Mouse (Mus musculus) heart, adult 2 months (tissue): ENCODE measurements at regions not wholly inside any gene's neighbourhood (a gene's known extent, or its start where the extent isn't known, plus 50 kb on each side); places are given as distances from the start of the nearest gene placed in this dataset.

Experiments
- DNase-seq, 2 experiments: peaks; one replicate each; pipeline ENCODE4 v3.0.0; 2021
- H3K27ac ChIP-seq: fragments of 200-600 bp; 2 replicates; pipeline ENCODE4 v1.8.1; 2022
- H3K27me3 ChIP-seq: fragments of 200-500 bp; 2 replicates; pipeline ENCODE4 v1.6.1; 2012; ENCODE audit warnings: mild to moderate bottlenecking, low read length, inconsistent platforms, mixed read lengths; ENCODE audit not compliant: control insufficient read depth, insufficient read depth
- H3K36me3 ChIP-seq: fragments of 200-500 bp; 2 replicates; pipeline ENCODE4 v1.6.1; 2012; ENCODE audit warnings: low read length, inconsistent platforms; ENCODE audit not compliant: control insufficient read depth, insufficient read depth
- H3K4me1 ChIP-seq: fragments of 200-500 bp; 2 replicates; pipeline ENCODE4 v1.6.1; 2011; ENCODE audit warnings: low read length; ENCODE audit not compliant: control insufficient read depth, insufficient read depth
- H3K4me3 ChIP-seq: fragments of 200-600 bp; 2 replicates; pipeline ENCODE4 v1.8.1; 2022
- H3K79me2 ChIP-seq: fragments of 200-500 bp; replicated peaks from 2 replicates; pipeline ENCODE4 v1.6.1; 2012; ENCODE audit warnings: mild to moderate bottlenecking, inconsistent platforms, low read length, moderate library complexity, mixed read lengths; ENCODE audit not compliant: control insufficient read depth, insufficient read depth
- H3K9ac ChIP-seq: fragments of 200-500 bp; 2 replicates; pipeline ENCODE4 v1.6.1; 2012; ENCODE audit warnings: low read depth, mild to moderate bottlenecking, control low read depth, inconsistent platforms, low read length, mixed read lengths
- CTCF ChIP-seq: fragments of 200-600 bp; IDR thresholded peaks from 2 replicates; pipeline ENCODE4 v1.8.1; 2022; ENCODE audit warnings: antibody characterized with exemption, mild to moderate bottlenecking, moderate library complexity
- EP300 ChIP-seq: fragments of 200-500 bp; IDR thresholded peaks from 2 replicates; pipeline ENCODE4 v1.6.1; 2011; ENCODE audit warnings: low read depth, low read length, control low read depth; ENCODE audit not compliant: insufficient read depth
- POLR2A ChIP-seq: fragments of 200-500 bp; IDR thresholded peaks from 2 replicates; pipeline ENCODE4 v1.6.1; 2011; ENCODE audit warnings: mild to moderate bottlenecking, low read depth, low read length, control low read depth; ENCODE audit not compliant: insufficient read depth
- WGBS: fragments of 180-500 bp; shearing (Covaris S2); methylation state at CpG from one replicate; pipeline ENCODE4 v1.1.7; 2018; 5-methylcytosine and 5-hydroxymethylcytosine counted together
- intact Hi-C: fragments of 180-260 bp; cut with DNase I; formaldehyde crosslinking; loops from one replicate; pipeline ENCODE4 v1.15.1; 2025

- Histone ChIP-seq H3K79me2 (no peaks in the 10 kb centered on the region), H3K4me1 (peaks cover 6% of the 10 kb centered on the region), H3K27ac (peak overlapping the region; percentile 69), H3K4me3 (no peak overlapping the region), H3K27me3 (no peaks in the 10 kb centered on the region), H3K36me3 (0 out of 2 replicates have a peak, but pooled peaks cover 2% of the 10 kb centered on the region), H3K9ac (no peak overlapping the region)
- WGBS = 8% methylated on average over 10 of the region's 10 CpGs
- intact Hi-C loops = loop anchor here (2.0 to 5.0 kb wide), 3 partner anchors 544 to 637 kb away; no protein-coding TSS in a partner anchor
- peak; percentile 80 to 85 for DNase-seq
- TF ChIP-seq POLR2A (0 out of 2 replicates have a peak, but pooled peaks have one; percentile 21), CTCF (no peak), EP300 (peak; percentile 70; the same call in 1 of the 2 replicates)
Measured at GRCm38 (mm10) chr3:148343633-148344361, 646.6 kb downstream of the Adgrl2 start.

- TF ChIP-seq POLR2A = no peak
- TF ChIP-seq EP300 = no peak
- no peak for TF ChIP-seq CTCF
- peaks cover 6% of the 10 kb centered on the region for H3K4me1 ChIP-seq
- H3K27ac ChIP-seq = peak overlapping the region; percentile 69
- DNase-seq = peak; percentile 34 to 43
- intact Hi-C loops = loop anchor here (2.0 to 5.0 kb wide), 3 partner anchors 544 to 638 kb away; no protein-coding TSS in a partner anchor
- no peaks in the 10 kb centered on the region for H3K79me2 ChIP-seq
- no peak overlapping the region for H3K9ac ChIP-seq
- WGBS = 25% methylated on average over 3 of the region's 3 CpGs
- 0 out of 2 replicates have a peak, but pooled peaks cover 2% of the 10 kb centered on the region for H3K36me3 ChIP-seq
- no peaks in the 10 kb centered on the region for H3K27me3 ChIP-seq
- no peak overlapping the region for H3K4me3 ChIP-seq
Measured at GRCm38 (mm10) chr3:148343256-148343632, 647.1 kb downstream of the Adgrl2 start.

GRCm38 (mm10) chr3:148339258-148339657, 651.1 kb downstream of the Adgrl2 start:
- Histone ChIP-seq H3K9ac (no peak overlapping the region), H3K4me1 (peaks cover 6% of the 10 kb centered on the region), H3K4me3 (no peak overlapping the region), H3K79me2 (no peaks in the 10 kb centered on the region), H3K27ac (no peak overlapping the region), H3K27me3 (no peaks in the 10 kb centered on the region), H3K36me3 (0 out of 2 replicates have a peak, but pooled peaks cover 2% of the 10 kb centered on the region)
- TF ChIP-seq POLR2A (no peak), CTCF (no peak), EP300 (no peak)
- DNase-seq = no peak
- intact Hi-C loops = no loop called here
- WGBS = 83% methylated on average over 2 of the region's 2 CpGs

- intact Hi-C loops = no loop called here
Measured at GRCm38 (mm10) chr3:148336640-148337039, 653.7 kb downstream of the Adgrl2 start.

GRCm38 (mm10) chr3:148336091-148336511, 654.3 kb downstream of the Adgrl2 start:
- Histone ChIP-seq H3K27me3 (no peaks in the 10 kb centered on the region), H3K79me2 (no peaks in the 10 kb centered on the region), H3K27ac (no peak overlapping the region), H3K4me3 (0 out of 2 replicates have a peak overlapping the region, but pooled peaks have one; percentile 8), H3K36me3 (no peaks in the 10 kb centered on the region), H3K4me1 (no peaks in the 10 kb centered on the region; the same call in 1 of the 2 replicates), H3K9ac (no peak overlapping the region; the same call in 1 of the 2 replicates)
- 11% methylated on average over 15 of the region's 15 CpGs for WGBS
- TF ChIP-seq POLR2A (no peak), EP300 (no peak), CTCF (no peak)
- DNase-seq = peak; percentile 21 to 32
- intact Hi-C loops = no loop called here

More at GRCm38 (mm10) chr3:148336640-148337039, 653.7 kb downstream of the Adgrl2 start:
- Histone ChIP-seq H3K4me1 (no peaks in the 10 kb centered on the region; the same call in 1 of the 2 replicates), H3K36me3 (no peaks in the 10 kb centered on the region), H3K4me3 (no peak overlapping the region), H3K9ac (no peak overlapping the region), H3K27ac (no peak overlapping the region), H3K27me3 (no peaks in the 10 kb centered on the region), H3K79me2 (no peaks in the 10 kb centered on the region)
- TF ChIP-seq CTCF (no peak), EP300 (no peak), POLR2A (no peak)
- DNase-seq = no peak
- WGBS = 34% methylated on average over 6 of the region's 6 CpGs

- Histone ChIP-seq H3K4me1 (no peaks in the 10 kb centered on the region; the same call in 1 of the 2 replicates), H3K79me2 (no peaks in the 10 kb centered on the region), H3K27ac (no peak overlapping the region), H3K4me3 (no peak overlapping the region), H3K9ac (no peak overlapping the region), H3K27me3 (no peaks in the 10 kb centered on the region), H3K36me3 (no peaks in the 10 kb centered on the region)
- WGBS = 96% methylated on average over 7 of the region's 7 CpGs
- intact Hi-C loops = no loop called here
- TF ChIP-seq EP300 (no peak), POLR2A (no peak), CTCF (no peak)
- DNase-seq = no peak
Measured at GRCm38 (mm10) chr3:148335654-148336053, 654.7 kb downstream of the Adgrl2 start.
